Mouse (Mus musculus) embryonic facial prominence, embryonic 14.5 days (tissue): ENCODE data around the gene Brat1. TPM values are rescaled to one million over a fixed set of nuclear protein-coding genes. Genes with fewer than 3 reads are reported as not detected.

Experiments used
- ATAC-seq: fragments of 200-750 bp; cut with Nextera tagmentation; 2 replicates; pipeline ENCODE4 v1.8.0; 2017; ENCODE audit warnings: low read depth, moderate number of reproducible peaks, moderate TSS enrichment
- DNase-seq: peaks from one replicate; pipeline ENCODE4 v3.0.0-alpha.2; 2015; ENCODE audit warnings: low spot score
- H3K27ac ChIP-seq: fragments of 300-500 bp; sonication (generic); replicated peaks from 2 replicates; pipeline ENCODE4 v1.5.1; 2014; ENCODE audit warnings: low read depth, mild to moderate bottlenecking, low read length, moderate library complexity
- H3K27me3 ChIP-seq: fragments of 300-500 bp; sonication (generic); replicated peaks from 2 replicates; pipeline ENCODE4 v1.6.1; 2014; ENCODE audit warnings: low read length; ENCODE audit not compliant: control insufficient read depth, insufficient read depth
- H3K36me3 ChIP-seq: fragments of 300-500 bp; sonication (generic); 2 replicates; pipeline ENCODE4 v1.6.1; 2014; ENCODE audit warnings: low read length, mixed read lengths; ENCODE audit not compliant: control insufficient read depth, insufficient read depth
- H3K4me1 ChIP-seq: fragments of 300-500 bp; sonication (generic); 2 replicates; pipeline ENCODE4 v1.6.1; 2014; ENCODE audit warnings: antibody characterized with exemption, low read length; ENCODE audit not compliant: control insufficient read depth, insufficient read depth
- H3K4me2 ChIP-seq: fragments of 300-500 bp; sonication (generic); 2 replicates; pipeline ENCODE4 v1.6.1; 2014; ENCODE audit warnings: low read depth, mild to moderate bottlenecking, low read length, moderate library complexity, mixed read lengths
- H3K4me3 ChIP-seq: fragments of 300-500 bp; sonication (generic); 2 replicates; pipeline ENCODE4 v1.5.1; 2014; ENCODE audit warnings: low read depth, mild to moderate bottlenecking, low read length
- H3K9ac ChIP-seq: fragments of 300-500 bp; sonication (generic); 2 replicates; pipeline ENCODE4 v1.6.1; 2014; ENCODE audit warnings: low read depth, mild to moderate bottlenecking, low read length, moderate library complexity, mixed read lengths
- H3K9me3 ChIP-seq: fragments of 300-500 bp; sonication (generic); 2 replicates; pipeline ENCODE4 v1.6.1; 2016; ENCODE audit warnings: low read length; ENCODE audit not compliant: control insufficient read depth
- WGBS: fragments of 180-500 bp; shearing (Covaris S2); extraction: QIAGEN DNeasy Blood & Tissue Kit; methylation state at CpG from one replicate; pipeline ENCODE4 v1.1.7; 2014; 5-methylcytosine and 5-hydroxymethylcytosine counted together
- polyA plus RNA-seq: library from polyadenylated mRNA; unstranded; fragments of >200 nt; fragmentation: Nextera tagmentation; extraction: Ambion mirVana; gene quantifications from 2 replicates; pipeline ENCODE4 v1.2.1, GENCODE M21; 2014

The Brat1 gene
- polyA plus RNA-seq, 1 experiment from 2014 or later, result 17.8 TPM

GRCm38 (mm10) chr5:140743706-140744131 is 38.9 kb downstream of the Brat1 start:
- Histone ChIP-seq H3K27me3 (no peaks in the 10 kb centered on the region), H3K4me3 (no peak overlapping the region), H3K9me3 (no peaks in the 10 kb centered on the region), H3K4me1 (no peaks in the 10 kb centered on the region), H3K36me3 (no peaks in the 10 kb centered on the region), H3K9ac (no peak overlapping the region), H3K4me2 (no peak overlapping the region), H3K27ac (no peak overlapping the region)
- 0 out of 2 replicates have a peak, but pooled peaks have one; percentile 9 for ATAC-seq
- WGBS, result 32% methylated on average over 12 of the region's 12 CpGs
- no peak for DNase-seq

DNA sequence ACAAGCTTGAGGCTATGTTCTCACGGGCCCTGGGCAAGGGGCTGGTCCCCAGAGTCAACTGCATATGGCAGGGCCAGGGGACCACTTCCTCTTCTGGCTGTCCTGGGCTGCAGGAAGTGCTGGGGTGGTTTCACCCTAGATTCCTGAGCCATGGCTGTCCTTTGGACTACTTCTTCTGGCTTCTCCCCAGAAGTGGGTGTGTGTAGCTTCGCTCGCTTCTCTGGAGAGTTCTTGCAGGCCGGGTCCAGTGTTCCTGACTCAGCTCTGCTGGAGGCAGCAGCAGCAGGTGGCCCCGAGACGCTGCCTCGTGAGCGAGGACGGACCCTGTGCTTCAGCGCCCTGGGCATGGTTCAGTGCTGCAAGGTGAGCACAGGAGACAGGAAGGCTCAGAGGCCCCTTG is 43.6 kb downstream of the Brat1 start:
- Histone ChIP-seq H3K27me3 (no peaks in the 10 kb centered on the region), H3K4me3 (no peak overlapping the region), H3K4me2 (no peak overlapping the region), H3K9me3 (peaks cover 5% of the 10 kb centered on the region), H3K36me3 (no peaks in the 10 kb centered on the region), H3K4me1 (no peaks in the 10 kb centered on the region), H3K27ac (no peak overlapping the region), H3K9ac (no peak overlapping the region)
- WGBS, result 85% methylated on average over 9 of the region's 10 CpGs
- DNase-seq, result no peak
- ATAC-seq, result no peak

GRCm38 (mm10) chr5:140749062-140749875 is 44.5 kb downstream of the Brat1 start:
- no peaks in the 10 kb centered on the region for H3K36me3 ChIP-seq
- no peaks in the 10 kb centered on the region for H3K27me3 ChIP-seq
- no peak overlapping the region for H3K27ac ChIP-seq
- peaks cover 5% of the 10 kb centered on the region for H3K9me3 ChIP-seq
- WGBS, result 10% methylated on average over 10 of the region's 12 CpGs
- H3K4me1 ChIP-seq, result no peaks in the 10 kb centered on the region
- peak overlapping the region; percentile 40 for H3K4me2 ChIP-seq
- peak overlapping the region; percentile 21 for H3K4me3 ChIP-seq
- DNase-seq, result peak; percentile 84
- H3K9ac ChIP-seq, result peak overlapping the region; percentile 32; the same call in 1 of the 2 replicates
- peak; percentile 86 for ATAC-seq

- 0 out of 2 replicates have a peak, but pooled peaks cover 6% of the 10 kb centered on the region for H3K36me3 ChIP-seq
- peaks cover 5% of the 10 kb centered on the region for H3K9me3 ChIP-seq
- H3K4me1 ChIP-seq, result no peaks in the 10 kb centered on the region
- WGBS, result 0% methylated on average over 1 of the region's 2 CpGs
- no peak overlapping the region for H3K4me2 ChIP-seq
- no peak for ATAC-seq
- no peak overlapping the region for H3K9ac ChIP-seq
- no peak overlapping the region for H3K4me3 ChIP-seq
- no peak overlapping the region for H3K27ac ChIP-seq
- DNase-seq, result no peak
- H3K27me3 ChIP-seq, result no peaks in the 10 kb centered on the region
Measured at GRCm38 (mm10) chr5:140750925-140751324, 46.1 kb downstream of the Brat1 start.

DNA sequence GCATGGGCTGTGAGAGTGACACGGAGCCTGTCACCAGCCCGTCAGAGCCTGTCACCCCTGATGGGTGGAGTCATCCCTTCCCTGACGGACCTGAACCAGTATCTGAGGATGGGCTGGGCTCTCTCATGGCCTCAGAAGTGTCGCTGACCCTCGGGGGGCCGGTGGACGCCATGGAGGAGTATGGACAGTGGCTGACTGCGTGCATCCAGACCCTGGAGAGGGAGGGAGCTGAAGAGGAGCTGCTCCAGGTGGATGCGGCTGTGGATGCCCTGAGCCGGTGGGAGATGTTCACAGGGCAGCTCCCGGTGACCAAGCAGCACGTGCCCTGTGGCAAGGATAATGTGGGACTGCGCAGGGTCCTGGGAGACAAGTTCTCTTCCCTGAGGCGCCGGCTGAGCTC is 47.2 kb downstream of the Brat1 start:
- ATAC-seq (no peak), DNase-seq (no peak)
- H3K9ac ChIP-seq, result no peak overlapping the region
- peaks cover 7% of the 10 kb centered on the region; the same call in 1 of the 2 replicates for H3K36me3 ChIP-seq
- H3K4me1 ChIP-seq, result no peaks in the 10 kb centered on the region
- H3K27me3 ChIP-seq, result no peaks in the 10 kb centered on the region
- no peak overlapping the region for H3K27ac ChIP-seq
- peaks cover 5% of the 10 kb centered on the region for H3K9me3 ChIP-seq
- no peak overlapping the region for H3K4me2 ChIP-seq
- 91% methylated on average over 12 of the region's 15 CpGs for WGBS
- H3K4me3 ChIP-seq, result no peak overlapping the region

- no peak overlapping the region for H3K4me3 ChIP-seq
- ATAC-seq, result no peak
- DNase-seq, result no peak
- no peaks in the 10 kb centered on the region for H3K27me3 ChIP-seq
- 91% methylated on average over 3 of the region's 3 CpGs for WGBS
- peaks cover 5% of the 10 kb centered on the region for H3K9me3 ChIP-seq
- H3K4me2 ChIP-seq, result no peak overlapping the region
- no peak overlapping the region for H3K9ac ChIP-seq
- H3K4me1 ChIP-seq, result no peaks in the 10 kb centered on the region
- H3K27ac ChIP-seq, result no peak overlapping the region
- peaks cover 13% of the 10 kb centered on the region; the same call in 1 of the 2 replicates for H3K36me3 ChIP-seq
Measured at GRCm38 (mm10) chr5:140752639-140753038, 47.8 kb downstream of the Brat1 start.

DNA sequence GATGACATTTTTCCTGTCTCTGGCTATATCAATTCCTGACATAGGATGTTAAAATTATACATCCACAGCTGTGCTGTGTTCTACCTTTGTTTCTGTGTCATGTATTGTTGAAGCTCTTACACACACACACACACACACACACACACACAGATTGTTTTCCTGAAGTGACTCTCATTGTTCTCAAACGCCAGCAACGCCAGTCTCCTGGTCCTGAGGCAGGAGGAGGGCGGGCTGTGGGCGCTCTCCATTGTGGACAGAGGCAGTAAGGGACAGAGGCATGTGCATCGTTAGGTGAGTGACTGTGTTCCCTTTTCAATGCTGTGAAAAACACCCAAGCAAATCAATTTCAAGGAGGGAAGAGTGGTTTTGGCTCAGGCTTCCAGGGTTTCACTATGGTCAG is 48.4 kb downstream of the Brat1 start:
- DNase-seq, result no peak
- H3K36me3 ChIP-seq, result peaks cover 19% of the 10 kb centered on the region; the same call in 1 of the 2 replicates
- H3K4me1 ChIP-seq, result no peaks in the 10 kb centered on the region
- no peak overlapping the region for H3K4me2 ChIP-seq
- no peak overlapping the region for H3K4me3 ChIP-seq
- no peak for ATAC-seq
- no peak overlapping the region for H3K9ac ChIP-seq
- H3K27me3 ChIP-seq, result no peaks in the 10 kb centered on the region
- H3K9me3 ChIP-seq, result peaks cover 5% of the 10 kb centered on the region
- no peak overlapping the region for H3K27ac ChIP-seq
- WGBS, result 86% methylated on average over 5 of the region's 5 CpGs

DNA sequence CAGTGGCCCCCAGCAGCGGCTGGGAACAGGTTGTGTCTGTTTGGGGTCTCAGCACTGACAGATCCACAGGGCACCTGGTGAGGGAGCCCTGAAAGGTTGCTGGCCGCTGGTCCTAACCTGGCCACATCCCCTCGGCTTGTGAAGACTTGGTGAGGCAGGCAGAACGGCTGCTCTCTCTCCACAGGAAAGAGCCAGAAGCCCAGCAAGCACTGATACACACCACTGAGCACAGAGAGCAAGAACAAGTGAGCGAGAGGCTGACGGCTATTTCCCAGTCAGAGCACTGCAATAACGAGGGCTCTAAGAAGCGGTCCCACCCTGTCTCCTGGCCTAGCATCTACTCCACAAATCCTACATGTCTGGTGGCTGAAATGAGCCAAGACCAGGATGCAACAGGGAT is 54.1 kb downstream of the Brat1 start:
- Histone ChIP-seq H3K4me3 (no peak overlapping the region), H3K9ac (no peak overlapping the region), H3K27ac (no peak overlapping the region), H3K36me3 (peaks cover 60% of the 10 kb centered on the region), H3K9me3 (no peaks in the 10 kb centered on the region), H3K4me1 (no peaks in the 10 kb centered on the region), H3K4me2 (no peak overlapping the region), H3K27me3 (no peaks in the 10 kb centered on the region)
- no peak for DNase-seq
- no peak for ATAC-seq
- 82% methylated on average over 8 of the region's 8 CpGs for WGBS

GRCm38 (mm10) chr5:140762540-140762939 is 57.7 kb downstream of the Brat1 start:
- no peak overlapping the region for H3K4me3 ChIP-seq
- H3K4me2 ChIP-seq, result no peak overlapping the region
- 82% methylated on average over 4 of the region's 4 CpGs for WGBS
- H3K27ac ChIP-seq, result no peak overlapping the region
- no peaks in the 10 kb centered on the region for H3K9me3 ChIP-seq
- no peak for ATAC-seq
- H3K9ac ChIP-seq, result no peak overlapping the region
- H3K27me3 ChIP-seq, result no peaks in the 10 kb centered on the region
- H3K36me3 ChIP-seq, result peaks cover 48% of the 10 kb centered on the region
- no peak for DNase-seq
- H3K4me1 ChIP-seq, result peaks cover under 1% of the 10 kb centered on the region
